Mouse (Mus musculus) liver, embryonic 14.5 days (tissue): Measurements from ENCODE around the gene Svop.

Experiments
- CTCF ChIP-seq: IDR thresholded peaks from 2 replicates; pipeline ENCODE4 v1.5.1; 2016; ENCODE audit warnings: antibody characterized with exemption, low read depth, control low read depth
- EP300 ChIP-seq: IDR thresholded peaks from 2 replicates; pipeline ENCODE4 v1.6.1; 2016; ENCODE audit warnings: antibody characterized with exemption, low read depth

DNA sequence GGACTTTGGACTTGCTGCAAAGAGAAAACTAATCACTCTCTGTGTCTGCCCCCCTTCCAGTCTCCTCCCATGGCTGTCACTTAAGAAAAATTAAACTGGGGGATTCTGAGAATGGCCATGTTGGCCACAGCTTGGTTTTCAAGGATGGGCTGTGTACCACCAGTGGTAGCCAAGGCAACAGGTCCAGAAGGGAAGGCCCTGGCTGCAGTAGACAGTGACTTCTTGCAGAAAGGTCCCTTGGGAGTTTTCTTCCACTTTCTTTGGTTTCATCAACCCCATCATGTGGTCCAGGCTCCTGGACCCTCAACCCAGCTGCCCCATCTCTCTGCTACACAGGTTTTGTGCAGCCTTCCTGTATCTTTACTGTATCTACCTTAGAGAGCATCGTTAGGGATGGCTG lies 50.5 kb downstream of the Svop start:
- no peak for TF ChIP-seq CTCF
- no peak for TF ChIP-seq EP300
